Mouse (Mus musculus): ENCODE results near the gene Cacng7.
A peak's percentile ranks its signal among the peaks of the same experiment; 100 is the strongest.
"Not testable (repeated sequence)": the region's sequence is repeated elsewhere in the genome, so short reads cannot be mapped to it uniquely, and the experiment has no call there.

Cacng7 gene

DNA sequence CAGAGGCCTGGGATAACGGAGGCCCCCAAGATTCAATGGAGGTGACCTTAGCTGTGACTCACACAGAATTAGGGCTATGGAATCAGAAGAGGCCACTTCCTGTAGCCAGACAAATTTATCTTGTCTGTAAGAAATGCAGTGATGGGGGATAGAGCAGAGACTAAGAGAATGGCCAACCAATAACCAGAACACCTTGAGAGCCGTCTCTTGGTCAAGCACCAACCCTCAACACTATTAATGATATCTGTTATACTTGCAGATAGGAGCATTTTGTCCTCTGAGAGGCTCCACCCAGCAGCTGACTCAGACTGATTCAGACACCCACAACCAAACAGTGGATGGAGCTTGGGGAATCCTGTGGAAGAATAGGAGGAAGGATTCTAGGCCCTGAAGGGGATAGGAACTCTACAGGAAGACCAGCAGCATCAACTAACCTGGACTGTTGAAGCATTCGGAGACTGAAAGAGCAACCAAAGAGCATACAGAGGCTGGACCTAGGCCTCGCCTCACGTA lies 52.1 kb downstream of the Cacng7 start:
- peak; percentile 22 for DNase-seq (ENCODE audit: extremely low read depth, insufficient read length, low spot score)

DNA sequence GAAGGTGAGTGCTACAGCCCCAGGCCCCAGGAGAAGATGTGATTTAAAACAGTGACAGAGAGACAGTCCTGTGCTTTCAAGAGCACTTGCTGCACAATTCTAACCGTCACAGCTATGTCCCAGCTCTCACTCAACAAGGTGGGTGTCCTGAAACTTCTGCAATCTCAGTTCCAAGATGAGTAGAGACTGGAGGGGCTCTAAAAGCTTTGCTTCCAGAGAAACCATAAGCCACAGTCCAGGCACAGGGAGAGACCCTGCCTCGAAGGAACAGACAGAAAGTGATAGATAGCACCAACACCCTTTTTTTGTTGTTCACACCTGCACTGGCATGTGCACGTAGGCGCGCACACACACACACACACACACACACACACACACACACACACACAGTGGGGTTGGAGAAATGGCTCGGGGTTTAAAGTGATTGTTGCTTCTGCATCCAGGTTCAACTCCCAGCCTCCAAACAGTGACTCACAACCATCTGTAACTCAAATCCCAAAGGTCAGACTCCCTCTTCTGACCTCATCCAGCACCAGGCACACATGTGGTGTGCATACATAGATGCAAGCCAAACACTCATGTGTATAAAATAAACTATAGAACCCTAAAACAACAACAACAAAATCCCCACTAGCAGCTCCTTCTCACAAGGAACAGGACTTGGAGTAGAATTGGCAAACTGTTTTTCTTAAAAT lies 53.4 kb downstream of the Cacng7 start:
- DNase-seq (ENCODE audit: extremely low read depth, insufficient read length, low spot score), result no peak

DNA sequence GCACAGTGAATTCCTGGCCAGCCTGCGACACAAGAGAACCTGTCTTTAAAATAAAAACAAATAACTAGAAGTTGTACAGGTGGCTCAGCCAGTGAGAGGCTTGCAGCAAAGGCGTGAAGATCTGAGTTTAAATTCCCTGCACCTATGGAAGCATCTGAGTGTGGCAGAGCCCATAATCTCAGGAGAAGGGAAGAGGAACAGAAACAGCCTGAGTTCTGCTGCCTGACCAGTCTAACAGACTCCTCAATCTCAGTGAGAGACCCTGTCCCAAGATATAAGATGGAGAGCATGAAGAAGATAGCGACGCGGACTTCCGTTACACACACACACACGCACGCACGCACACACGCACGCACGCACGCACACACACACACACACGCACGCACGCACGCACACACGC lies 55.0 kb downstream of the Cacng7 start:
- no peak for DNase-seq (ENCODE audit: extremely low read depth, insufficient read length, low spot score)

DNA sequence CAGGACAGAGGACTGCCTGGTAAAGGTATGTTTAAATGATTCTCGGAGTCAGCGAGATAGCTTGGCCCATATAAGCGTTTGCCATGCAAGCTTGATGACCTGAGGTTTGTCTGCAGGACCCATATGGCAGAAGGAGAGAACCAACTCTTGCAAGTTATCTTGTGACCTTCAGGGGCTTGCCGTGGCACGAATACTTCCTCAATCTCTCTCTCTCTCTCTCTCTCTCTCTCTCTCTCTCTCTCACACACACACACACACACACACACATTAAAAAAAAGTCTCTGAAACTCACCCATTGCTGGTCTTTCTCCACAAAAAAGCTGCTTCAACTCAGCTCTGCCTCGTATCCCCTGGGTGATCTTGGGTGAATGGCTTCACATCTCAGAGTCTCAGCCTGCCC lies 56.1 kb downstream of the Cacng7 start:
- no peak for DNase-seq (ENCODE audit: extremely low read depth, insufficient read length, low spot score)

DNA sequence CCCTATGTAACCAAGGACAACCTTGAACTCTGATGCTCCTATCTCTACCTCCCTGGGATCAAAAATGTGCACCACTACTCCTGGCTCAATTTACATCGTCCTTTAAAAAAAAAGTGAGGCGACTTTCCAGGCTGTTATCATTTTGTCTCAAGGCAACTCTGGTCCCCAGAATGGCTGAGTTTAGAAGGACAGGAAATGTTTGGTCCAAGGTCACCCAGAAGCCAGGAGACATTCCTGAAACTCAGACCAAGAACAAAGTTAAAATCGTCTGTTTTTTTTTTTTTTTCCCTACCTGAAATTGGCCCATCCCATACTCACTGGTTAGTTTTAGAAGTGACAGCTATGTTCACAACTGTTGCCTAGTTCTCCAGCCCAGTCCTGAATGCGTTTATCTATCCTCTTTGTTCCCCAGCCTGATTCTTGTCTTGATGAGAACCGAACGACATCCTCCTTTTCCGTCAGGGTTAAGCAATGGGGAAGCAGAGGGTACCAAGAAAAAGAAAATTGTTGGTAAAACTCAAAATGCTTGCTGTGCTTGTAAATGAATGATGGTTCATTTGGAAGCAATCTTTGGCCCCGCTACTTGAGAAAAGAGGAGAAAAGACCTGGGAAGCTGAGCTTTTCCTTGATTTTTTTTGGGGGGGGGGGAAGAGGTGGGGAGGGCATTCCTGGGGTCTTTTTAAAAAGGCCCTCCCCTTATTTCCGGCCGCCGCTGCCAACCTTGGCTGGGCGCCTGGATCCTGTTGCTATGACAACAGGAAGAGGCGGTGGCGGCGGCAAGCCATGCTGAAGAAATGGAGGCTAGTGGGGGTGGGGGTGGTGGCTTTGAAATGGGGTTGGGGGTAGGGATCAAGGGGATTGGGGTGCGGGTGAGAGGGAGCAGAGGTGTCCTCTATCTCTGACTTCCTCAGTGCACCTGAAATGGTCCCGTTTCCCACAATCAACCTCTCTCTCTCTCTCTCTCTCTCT lies 57.0 kb downstream of the Cacng7 start:
- DNase-seq (ENCODE audit: extremely low read depth, insufficient read length, low spot score), result no peak

DNA sequence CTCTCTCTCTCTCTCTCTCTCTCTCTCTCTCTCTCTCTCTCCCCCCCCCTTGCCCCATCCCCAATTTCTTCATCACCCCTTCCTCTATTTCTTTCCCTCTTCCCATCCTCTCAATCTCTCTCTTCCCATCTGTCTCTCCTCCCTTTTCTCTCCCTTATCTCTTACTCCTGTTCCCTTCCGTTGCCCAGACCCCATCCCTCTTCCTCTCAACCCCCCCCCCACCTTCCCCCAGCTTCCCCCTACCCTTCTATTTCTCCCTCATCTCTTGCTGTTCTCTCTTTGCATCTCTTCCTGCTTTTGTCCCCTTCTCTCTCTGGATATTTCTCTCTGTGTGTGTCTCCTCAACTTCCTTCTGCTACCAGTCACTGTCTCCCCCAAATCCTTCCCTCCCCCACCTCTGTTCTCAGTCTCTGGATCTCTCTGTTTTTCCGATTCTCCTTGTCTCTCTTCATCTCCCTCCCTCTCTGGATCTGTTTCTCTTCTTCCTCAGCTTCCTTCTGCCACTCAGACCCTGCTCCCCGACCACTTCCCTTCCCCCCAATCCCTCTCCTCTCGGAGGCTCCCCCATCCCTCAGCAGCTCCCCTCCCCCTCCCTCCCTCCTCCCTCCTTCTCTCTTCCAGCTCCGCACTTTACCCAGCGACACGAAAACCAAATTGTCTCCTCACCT lies 57.8 kb downstream of the Cacng7 start, which contains the start of gene Cacng8:
Gene Cacng8, plus strand, starts transcription at position 271 of the 668 bp plus-strand sequence.
- DNase-seq (ENCODE audit: extremely low read depth, insufficient read length, low spot score), result no peak

DNA sequence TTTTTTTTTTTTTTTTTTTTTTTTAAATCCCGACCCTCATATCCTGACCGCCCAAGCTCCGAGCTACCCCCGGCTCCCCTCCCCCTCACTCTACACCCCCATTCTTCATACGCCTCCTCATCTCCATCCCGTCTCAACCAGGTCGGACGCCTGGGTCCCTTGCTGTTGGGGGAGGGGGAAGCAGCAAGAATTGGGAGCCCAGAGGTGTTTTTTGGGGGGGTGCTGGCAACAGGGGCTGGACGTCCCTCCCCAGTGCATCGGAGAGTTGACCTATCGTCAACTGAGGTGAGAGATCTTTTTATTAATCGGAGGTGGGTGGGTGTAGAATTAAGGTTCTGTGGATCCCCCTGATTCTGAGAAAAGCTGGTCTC lies 58.3 kb downstream of the Cacng7 start:
- no peak for DNase-seq (ENCODE audit: extremely low read depth, insufficient read length, low spot score)

DNA sequence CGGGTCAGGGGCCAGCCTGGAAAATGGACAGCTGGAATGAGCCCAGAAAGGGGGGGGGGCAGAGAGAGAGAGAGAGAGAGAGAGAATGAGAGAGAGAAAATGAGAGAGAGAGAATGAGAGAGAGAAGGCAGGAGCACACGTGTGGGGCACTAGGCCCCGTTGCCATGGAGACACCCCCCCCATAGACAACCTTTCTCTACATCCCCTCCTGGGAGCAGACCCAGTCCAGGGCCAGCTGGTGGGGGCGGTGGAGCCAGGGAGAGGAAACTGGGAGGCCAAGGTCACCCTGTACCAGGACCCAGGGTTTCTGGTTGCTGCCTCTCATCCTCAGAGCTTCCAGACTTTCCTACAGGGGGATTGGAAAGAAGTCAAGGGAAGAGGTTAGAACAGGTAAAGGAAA lies 59.1 kb downstream of the Cacng7 start:
- no peak for DNase-seq (ENCODE audit: extremely low read depth, insufficient read length, low spot score)

DNA sequence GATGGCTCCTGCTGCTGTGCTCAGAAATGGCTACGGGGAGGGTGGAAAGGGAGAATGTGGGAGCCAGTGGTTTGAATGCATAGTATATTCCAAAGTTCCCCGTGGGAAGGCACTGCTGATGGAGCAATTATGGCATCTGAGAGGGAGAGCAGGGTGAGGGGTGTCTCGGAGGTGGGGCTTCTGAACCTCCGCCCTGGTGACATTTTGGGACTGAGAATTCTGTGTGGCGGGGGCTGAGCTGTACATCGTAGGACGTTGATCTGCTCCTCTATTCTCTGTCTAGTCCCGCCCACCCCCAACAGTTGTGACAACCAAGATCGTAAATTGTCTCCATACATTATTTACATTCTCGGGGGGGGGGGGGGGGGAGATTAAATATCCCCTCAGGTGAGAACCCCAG lies 64.6 kb downstream of the Cacng7 start:
- DNase-seq (ENCODE audit: extremely low read depth, insufficient read length, low spot score), result no peak

DNA sequence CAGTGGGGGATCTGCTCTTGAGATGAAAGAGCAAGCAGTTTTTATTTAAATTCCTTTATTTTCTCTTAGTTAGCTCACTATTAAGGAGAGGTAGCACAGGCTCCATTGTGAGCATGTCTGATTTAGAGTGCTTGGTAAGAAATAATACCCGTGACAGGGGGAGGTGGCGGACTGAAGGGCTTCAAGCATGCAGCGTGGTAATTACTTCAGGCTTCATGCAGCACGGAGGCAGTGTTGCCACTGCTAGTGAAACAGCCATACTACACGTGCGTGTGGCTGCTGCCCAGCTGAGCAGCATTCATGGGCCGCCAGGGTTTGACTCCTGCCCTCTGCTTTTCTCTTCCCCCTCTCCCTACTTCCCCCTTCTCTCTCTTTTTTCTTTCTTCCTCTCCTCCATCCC lies 65.0 kb downstream of the Cacng7 start:
- no peak for DNase-seq (ENCODE audit: extremely low read depth, insufficient read length, low spot score)

DNA sequence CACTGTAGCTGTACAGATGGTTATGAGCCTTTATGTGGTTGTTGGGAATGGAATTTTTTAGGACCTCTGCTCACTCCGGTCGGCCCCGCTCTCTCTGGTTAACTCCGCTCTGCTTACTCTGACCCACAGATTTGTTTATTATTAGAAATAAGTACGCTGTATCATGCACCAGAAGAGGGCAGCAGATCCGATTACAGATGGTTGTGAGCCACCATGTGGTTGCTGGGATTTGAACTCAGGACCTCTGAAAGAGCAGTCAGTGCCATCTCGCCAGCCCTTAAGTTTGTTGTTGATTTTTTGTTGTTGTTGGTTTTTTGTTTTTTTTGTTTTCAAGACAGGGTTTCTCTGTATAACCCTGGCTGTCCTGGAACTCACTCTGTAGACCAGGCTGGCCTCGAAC lies 65.6 kb downstream of the Cacng7 start:
- not testable (repeated sequence) for DNase-seq (ENCODE audit: extremely low read depth, insufficient read length, low spot score)

DNA sequence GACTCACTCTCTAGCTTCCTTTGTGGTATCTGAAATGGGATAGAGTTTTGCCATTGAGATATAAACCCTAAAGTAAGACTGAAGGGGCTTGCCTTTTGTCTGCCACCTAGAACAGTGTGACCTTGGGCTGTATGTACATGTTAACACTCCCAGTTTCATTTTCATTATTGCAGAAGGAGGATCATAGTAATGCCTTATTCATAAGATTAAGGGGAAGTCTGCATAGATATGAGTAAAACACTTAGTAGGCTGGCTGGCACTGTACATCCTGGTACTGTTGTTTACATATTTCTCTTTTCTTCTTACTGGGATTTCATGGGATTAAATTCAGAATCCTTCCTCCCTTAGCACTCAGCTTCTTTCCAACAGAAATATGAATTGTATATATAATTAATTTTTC lies 67.2 kb downstream of the Cacng7 start:
- DNase-seq (ENCODE audit: extremely low read depth, insufficient read length, low spot score), result no peak

DNA sequence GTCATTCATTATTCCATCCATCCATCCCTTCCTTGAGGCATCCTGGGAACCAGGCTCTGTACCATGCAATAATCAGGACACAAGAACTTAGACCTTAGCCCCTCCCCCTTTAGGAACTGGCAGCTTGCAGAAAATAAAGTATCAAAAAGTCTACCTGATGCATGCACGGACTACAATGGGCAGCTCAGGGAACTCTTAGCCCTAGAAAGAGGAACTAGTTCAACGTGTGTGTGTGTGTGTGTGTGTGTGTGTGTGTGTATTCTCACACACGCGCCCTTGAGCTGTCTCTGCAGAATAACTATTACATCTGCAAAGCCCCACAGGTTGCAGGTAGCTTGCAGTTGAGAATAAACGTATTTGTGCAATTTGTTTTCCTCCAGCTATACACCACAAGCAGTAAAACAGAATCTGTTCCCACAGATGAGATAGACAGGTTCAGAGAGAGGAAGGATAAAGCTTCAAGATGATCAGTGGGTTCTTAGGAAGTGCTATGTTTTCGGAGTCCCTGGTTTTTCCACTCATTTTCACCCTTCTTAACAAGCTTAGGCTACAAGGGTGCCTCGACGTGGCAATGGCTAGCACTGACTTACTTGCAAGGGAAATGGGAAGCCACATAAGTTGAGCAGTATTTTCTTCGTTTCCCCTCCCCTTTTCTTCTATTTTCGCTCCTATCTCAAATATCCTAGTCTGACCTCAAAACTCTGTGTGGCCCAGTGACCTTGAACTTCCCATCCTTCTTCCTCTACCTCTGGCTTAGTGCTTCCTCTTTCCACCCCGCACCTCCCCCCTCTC lies 77.2 kb downstream of the Cacng7 start:
- no peak for DNase-seq (ENCODE audit: extremely low read depth, insufficient read length, low spot score)

DNA sequence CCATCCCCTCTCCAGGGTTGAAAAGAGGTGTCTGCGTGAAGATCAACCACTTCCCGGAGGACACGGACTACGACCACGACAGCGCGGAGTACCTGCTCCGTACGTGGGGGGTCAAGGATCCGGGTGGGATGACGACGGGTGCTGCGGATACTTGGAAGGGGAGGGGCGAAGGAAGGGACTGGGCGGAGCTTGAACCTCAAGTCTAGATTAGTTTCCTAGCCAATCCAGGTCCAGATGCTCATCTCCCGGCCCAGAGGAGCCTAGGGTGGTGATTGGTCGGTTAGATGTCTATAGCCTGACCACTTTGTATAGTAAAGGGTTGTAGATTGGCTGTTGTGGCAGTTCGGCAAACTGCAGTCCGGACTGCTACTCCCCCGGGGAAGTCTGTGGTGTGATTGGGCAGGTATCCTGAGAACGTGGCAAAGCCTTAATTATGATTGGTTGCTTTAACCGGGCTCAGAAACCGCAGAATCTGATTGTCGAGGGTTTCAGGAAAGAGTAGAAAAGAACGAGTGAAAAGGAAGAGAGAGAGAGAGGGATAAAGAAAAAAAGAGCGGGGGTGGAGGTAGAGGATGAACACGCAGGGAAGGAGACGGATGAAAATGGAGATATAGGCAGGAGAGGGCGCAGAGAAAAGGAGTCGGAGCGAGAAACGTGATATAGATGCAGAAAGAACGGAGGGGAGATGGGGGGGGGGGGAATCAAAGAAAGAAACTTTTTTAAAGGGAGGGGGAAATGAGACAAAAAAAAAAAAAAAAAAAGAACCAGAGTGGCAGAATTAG lies 78.6 kb downstream of the Cacng7 start:
- no peak for DNase-seq (ENCODE audit: extremely low read depth, insufficient read length, low spot score)

DNA sequence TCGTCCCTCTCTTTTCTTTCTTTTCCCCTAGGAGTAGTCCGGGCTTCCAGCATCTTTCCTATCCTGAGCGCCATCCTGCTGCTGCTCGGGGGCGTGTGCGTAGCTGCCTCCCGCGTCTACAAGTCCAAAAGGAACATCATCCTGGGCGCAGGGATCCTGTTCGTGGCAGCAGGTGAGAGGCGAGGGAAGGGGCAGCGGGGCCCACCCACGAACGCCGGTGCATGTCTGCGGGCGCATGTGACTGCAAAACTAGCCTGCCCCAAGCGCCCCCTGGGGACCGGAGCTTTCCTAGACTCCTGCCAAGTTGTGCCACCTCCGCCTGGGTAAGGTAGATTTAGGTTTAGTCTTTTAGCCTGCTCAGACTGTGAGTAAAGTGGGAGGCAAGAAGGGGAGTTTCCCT lies 79.3 kb downstream of the Cacng7 start:
- DNase-seq (ENCODE audit: extremely low read depth, insufficient read length, low spot score), result no peak

DNA sequence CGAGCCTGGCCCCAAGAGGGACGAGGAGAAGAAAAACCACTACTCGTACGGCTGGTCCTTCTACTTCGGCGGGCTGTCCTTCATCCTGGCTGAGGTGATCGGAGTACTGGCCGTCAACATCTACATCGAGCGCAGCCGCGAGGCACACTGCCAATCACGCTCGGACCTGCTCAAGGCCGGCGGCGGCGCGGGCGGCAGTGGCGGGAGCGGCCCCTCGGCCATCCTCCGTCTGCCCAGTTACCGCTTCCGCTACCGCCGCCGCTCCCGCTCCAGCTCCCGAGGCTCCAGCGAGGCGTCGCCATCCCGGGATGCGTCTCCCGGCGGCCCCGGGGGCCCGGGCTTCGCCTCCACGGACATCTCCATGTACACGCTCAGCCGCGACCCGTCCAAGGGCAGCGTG lies 82.1 kb downstream of the Cacng7 start:
- no peak for DNase-seq (ENCODE audit: extremely low read depth, insufficient read length, low spot score)

DNA sequence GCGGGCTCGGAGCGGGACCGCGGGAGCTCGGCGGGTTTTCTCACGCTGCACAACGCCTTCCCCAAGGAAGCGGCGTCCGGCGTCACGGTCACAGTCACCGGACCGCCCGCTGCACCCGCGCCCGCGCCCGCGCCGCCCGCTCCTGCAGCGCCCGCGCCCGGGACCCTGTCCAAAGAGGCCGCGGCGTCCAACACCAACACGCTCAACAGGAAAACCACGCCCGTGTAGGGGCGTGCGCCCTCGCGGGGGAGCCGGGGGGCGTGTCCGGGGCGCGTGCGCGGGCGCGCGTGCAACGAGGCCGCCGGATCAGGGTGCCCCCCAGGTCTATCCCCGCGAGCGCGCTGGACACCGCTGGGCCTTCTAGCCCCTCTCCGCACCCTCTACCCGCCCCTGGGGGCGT lies 82.6 kb downstream of the Cacng7 start:
- DNase-seq (ENCODE audit: extremely low read depth, insufficient read length, low spot score), result no peak

Measured in 3134 (cell line).